Mouse (Mus musculus) lung, postnatal 4 days (tissue): ENCODE measurements around the gene Abcb11.

Experiments used
- DNase-seq, 2 experiments: peaks; one replicate each; pipeline ENCODE4 v3.0.0; 2021

Abcb11 gene

GRCm38 (mm10) chr2:69248221-69248755 lies 94.1 kb downstream of the Abcb11 start:
- no peak for DNase-seq

- no peak for DNase-seq
These were observed 95.3 kb downstream of the Abcb11 start for GRCm38 (mm10) chr2:69247081-69247480.

GRCm38 (mm10) chr2:69244924-69245323 lies 97.5 kb downstream of the Abcb11 start:
- DNase-seq, result peak; percentile 44 to 63

- DNase-seq, result no peak
These were observed 103.1 kb downstream of the Abcb11 start for GRCm38 (mm10) chr2:69239315-69239714.

GRCm38 (mm10) chr2:69234976-69235678 lies 107.3 kb downstream of the Abcb11 start:
- DNase-seq, result no peak

GRCm38 (mm10) chr2:69232101-69232500 lies 110.3 kb downstream of the Abcb11 start:
- DNase-seq, result no peak

- DNase-seq, result no peak
These were observed 112.3 kb downstream of the Abcb11 start for GRCm38 (mm10) chr2:69230137-69230536.

- DNase-seq, result no peak
These were observed 113.8 kb downstream of the Abcb11 start for GRCm38 (mm10) chr2:69228635-69229034.

- DNase-seq, result no peak
These were observed 115.5 kb downstream of the Abcb11 start for GRCm38 (mm10) chr2:69226876-69227275.

GRCm38 (mm10) chr2:69224724-69225123 lies 117.7 kb downstream of the Abcb11 start:
- no peak for DNase-seq

GRCm38 (mm10) chr2:69222815-69223214 lies 119.6 kb downstream of the Abcb11 start:
- peak in 1 of 2 experiments; percentile 25 for DNase-seq

- no peak for DNase-seq
These were observed 120.5 kb downstream of the Abcb11 start for GRCm38 (mm10) chr2:69221868-69222416.

- DNase-seq, result no peak
These were observed 127.2 kb downstream of the Abcb11 start for GRCm38 (mm10) chr2:69215242-69215641.

GRCm38 (mm10) chr2:69212652-69213051 lies 129.8 kb downstream of the Abcb11 start:
- DNase-seq, result no peak

- no peak for DNase-seq
These were observed 131.6 kb downstream of the Abcb11 start, which contains the start of gene G6pc2 for GRCm38 (mm10) chr2:69210773-69211172. Gene G6pc2 (plus strand): TSS chr2:69211073.

- no peak for DNase-seq
These were observed 132.7 kb downstream of the Abcb11 start for GRCm38 (mm10) chr2:69209684-69210083.

GRCm38 (mm10) chr2:69206523-69206922 lies 135.9 kb downstream of the Abcb11 start:
- no peak for DNase-seq

- peak; percentile 94 for DNase-seq
These were observed 136.5 kb downstream of the Abcb11 start, which contains the start of gene Spc25 for GRCm38 (mm10) chr2:69205791-69206351. Gene Spc25 (minus strand): TSS chr2:69206194.

- DNase-seq, result no peak
These were observed 137.2 kb downstream of the Abcb11 start for GRCm38 (mm10) chr2:69205185-69205584.

GRCm38 (mm10) chr2:69193555-69193954 lies 148.9 kb downstream of the Abcb11 start:
- peak; percentile 13 to 28 for DNase-seq

GRCm38 (mm10) chr2:69191059-69191458 lies 151.4 kb downstream of the Abcb11 start:
- no peak for DNase-seq

- DNase-seq, result no peak
These were observed 153.2 kb downstream of the Abcb11 start for GRCm38 (mm10) chr2:69189222-69189621.

- DNase-seq, result no peak
These were observed 153.7 kb downstream of the Abcb11 start for GRCm38 (mm10) chr2:69188732-69189131.
